Mouse (Mus musculus) heart, postnatal 0 days (tissue): ENCODE measurements around the gene Zfyve19.

ENCODE experiments used
- CTCF ChIP-seq: IDR thresholded peaks from 2 replicates; pipeline ENCODE4 v1.5.1; 2016; ENCODE audit warnings: antibody characterized with exemption, control low read depth, low read depth
- EP300 ChIP-seq: IDR thresholded peaks from 2 replicates; pipeline ENCODE4 v1.6.1; 2016; ENCODE audit warnings: antibody characterized with exemption, low read depth

- TF ChIP-seq CTCF (no peak), EP300 (no peak)
These were observed 725 bp downstream of the Zfyve19 start for GRCm38 (mm10) chr2:119209176-119209507.
